Comparison of ENCODE assay signal across 9 mouse cellular contexts in genomic region chr10:6885460-6885859, GRCm38 (mm10).
DNase-seq lines count a peak whose midpoint lies in the region; ATAC-seq and TF ChIP-seq lines count a peak whose summit lies in the region.
"Had no signal": no experiment of that assay in that cellular context is flagged by ENCODE, and none has a peak within 500 bp of the region (broad histone marks: within the 10 kb centered on the region; RNA-seq: fewer than 3 reads in every experiment).

No protein-coding gene starts in this region.

- no peak overlapping the region for H3K4me3 ChIP-seq in embryonic facial prominence, embryonic 11.5 days (ENCODE audit: low read depth, low read length)
- H3K4me3 ChIP-seq in embryonic facial prominence, embryonic 10.5 days = no peak overlapping the region
- H3K4me3 ChIP-seq in liver, postnatal 0 days (ENCODE audit: low read depth, low read length) = no peak overlapping the region
- H3K4me3 ChIP-seq in liver, embryonic 12.5 days = no peak overlapping the region
- H3K4me3 ChIP-seq: neural tube, embryonic 13.5 days had no signal

- DNase-seq in embryonic facial prominence, embryonic 11.5 days (ENCODE audit: low spot score) = peak; percentile 79
- no peak for DNase-seq in embryonic facial prominence, embryonic 10.5 days (ENCODE audit: low spot score)
- DNase-seq in liver, postnatal 0 days = no peak
- DNase-seq in c-Kit-positive CD71-positive TER-119-negative erythroid progenitor cells, embryonic 14.5 days (ENCODE audit: low read depth) = peak; percentile 2
- peak; percentile 81 for DNase-seq in naive thymus-derived CD4-positive, alpha-beta T cell, adult 2 months (ENCODE audit: low read depth)
- DNase-seq in natural killer cell, adult 2 months (ENCODE audit: low spot score in 2 of 2) = no peak

- ATAC-seq in embryonic facial prominence, embryonic 11.5 days (replicated peaks; ENCODE audit: insufficient number of reproducible peaks, low FRiP score, low TSS enrichment, low read depth) = no peak
- ATAC-seq in liver, postnatal 0 days = no peak
- ATAC-seq in liver, embryonic 12.5 days = no peak
- ATAC-seq in erythroid progenitor cell, adult 5-6 weeks (replicated peaks; ENCODE audit: low FRiP score, poor library complexity, severe bottlenecking) = no peak

- no peak overlapping the region for H3K27ac ChIP-seq in embryonic facial prominence, embryonic 11.5 days (replicated peaks; ENCODE audit: low read depth, low read length)
- H3K27ac ChIP-seq in embryonic facial prominence, embryonic 10.5 days (replicated peaks) = no peak overlapping the region
- no peak overlapping the region for H3K27ac ChIP-seq in liver, postnatal 0 days (ENCODE audit: low read depth)
- H3K27ac ChIP-seq in liver, embryonic 12.5 days = no peak overlapping the region
- H3K27ac ChIP-seq: neural tube, embryonic 13.5 days had no signal

- H3K9ac ChIP-seq in embryonic facial prominence, embryonic 11.5 days (replicated peaks; ENCODE audit: low read length) = no peak overlapping the region
- no peak overlapping the region for H3K9ac ChIP-seq in liver, postnatal 0 days (replicated peaks)
- no peak overlapping the region for H3K9ac ChIP-seq in liver, embryonic 12.5 days
- H3K9ac ChIP-seq: neural tube, embryonic 13.5 days had no signal

- no peak overlapping the region for H3K4me2 ChIP-seq in embryonic facial prominence, embryonic 11.5 days (ENCODE audit: low read depth, low read length)
- no peak overlapping the region for H3K4me2 ChIP-seq in liver, postnatal 0 days (ENCODE audit: low read depth, low read length)
- no peak overlapping the region for H3K4me2 ChIP-seq in liver, embryonic 12.5 days
- H3K4me2 ChIP-seq: neural tube, embryonic 13.5 days had no signal

- H3K4me1 ChIP-seq in embryonic facial prominence, embryonic 11.5 days (ENCODE audit: control insufficient read depth, insufficient read depth, low read length) = no peaks in the 10 kb centered on the region
- H3K4me1 ChIP-seq in embryonic facial prominence, embryonic 10.5 days = no peaks in the 10 kb centered on the region
- no peaks in the 10 kb centered on the region for H3K4me1 ChIP-seq in liver, postnatal 0 days (ENCODE audit: insufficient read depth)
- no peaks in the 10 kb centered on the region for H3K4me1 ChIP-seq in liver, embryonic 12.5 days
- H3K4me1 ChIP-seq: neural tube, embryonic 13.5 days had no signal

- peak; percentile 56 for TF ChIP-seq CTCF in liver, postnatal 0 days (IDR thresholded peaks at IDR 0.05; ENCODE audit: low read depth)

- TF ChIP-seq EP300 in liver, postnatal 0 days (IDR thresholded peaks at IDR 0.05; ENCODE audit: low read depth) = no peak

- H3K36me3 ChIP-seq in embryonic facial prominence, embryonic 11.5 days (replicated peaks; ENCODE audit: control insufficient read depth, insufficient read depth, low read depth, low read length) = no peaks in the 10 kb centered on the region
- H3K36me3 ChIP-seq in embryonic facial prominence, embryonic 10.5 days (replicated peaks) = no peaks in the 10 kb centered on the region
- H3K36me3 ChIP-seq in liver, postnatal 0 days (replicated peaks; ENCODE audit: insufficient read depth, low read length) = no peaks in the 10 kb centered on the region
- no peaks in the 10 kb centered on the region for H3K36me3 ChIP-seq in liver, embryonic 12.5 days
- H3K36me3 ChIP-seq: neural tube, embryonic 13.5 days had no signal

- 0% methylated on average over 1 of the region's 1 CpGs for WGBS in embryonic facial prominence, embryonic 11.5 days
- 0% methylated on average over 1 of the region's 1 CpGs for WGBS in embryonic facial prominence, embryonic 10.5 days
- 6% methylated on average over 1 of the region's 1 CpGs for WGBS in liver, postnatal 0 days (ENCODE audit: insufficient replicate concordance)
- 0% methylated on average over 1 of the region's 1 CpGs for WGBS in liver, embryonic 12.5 days (ENCODE audit: insufficient replicate concordance)

- no peaks in the 10 kb centered on the region for H3K27me3 ChIP-seq in embryonic facial prominence, embryonic 11.5 days (ENCODE audit: control insufficient read depth, insufficient read depth, low read length)
- no peaks in the 10 kb centered on the region for H3K27me3 ChIP-seq in embryonic facial prominence, embryonic 10.5 days (replicated peaks; ENCODE audit: low read depth, poor library complexity, severe bottlenecking)
- no peaks in the 10 kb centered on the region for H3K27me3 ChIP-seq in liver, postnatal 0 days (ENCODE audit: insufficient read depth, low read length)
- no peaks in the 10 kb centered on the region for H3K27me3 ChIP-seq in liver, embryonic 12.5 days (replicated peaks)
- H3K27me3 ChIP-seq: neural tube, embryonic 13.5 days had no signal

- H3K9me3 ChIP-seq in embryonic facial prominence, embryonic 11.5 days (replicated peaks; ENCODE audit: control insufficient read depth, low read length) = no peaks in the 10 kb centered on the region
- H3K9me3 ChIP-seq in embryonic facial prominence, embryonic 10.5 days = no peaks in the 10 kb centered on the region
- no peaks in the 10 kb centered on the region for H3K9me3 ChIP-seq in liver, postnatal 0 days (ENCODE audit: low read length)
- no peaks in the 10 kb centered on the region for H3K9me3 ChIP-seq in liver, embryonic 12.5 days (replicated peaks)
- H3K9me3 ChIP-seq: neural tube, embryonic 13.5 days had no signal

Comparison
In these comparisons a context has a peak if more than half of its experiments do, and no peak if none do; other contexts are left out.
1. DNase-seq: peak in embryonic facial prominence, embryonic 11.5 days (single experiment), c-Kit-positive CD71-positive TER-119-negative erythroid progenitor cells, embryonic 14.5 days (single experiment) and naive thymus-derived CD4-positive, alpha-beta T cell, adult 2 months (single experiment); none in embryonic facial prominence, embryonic 10.5 days (single experiment), liver, postnatal 0 days (single experiment) and natural killer cell, adult 2 months (0 of 2).